Mouse (Mus musculus): ENCODE measurements around the gene Dnajc1. TPM values are rescaled to one million over a fixed set of nuclear protein-coding genes. Genes with fewer than 3 reads are reported as not detected.

Gene Dnajc1
- total RNA-seq, 1 experiment from 2014 or later, result 33.9 TPM

- no peak for DNase-seq
Measured at GRCm38 (mm10) chr2:18300949-18301348, 91.7 kb downstream of the Dnajc1 start.

DNA sequence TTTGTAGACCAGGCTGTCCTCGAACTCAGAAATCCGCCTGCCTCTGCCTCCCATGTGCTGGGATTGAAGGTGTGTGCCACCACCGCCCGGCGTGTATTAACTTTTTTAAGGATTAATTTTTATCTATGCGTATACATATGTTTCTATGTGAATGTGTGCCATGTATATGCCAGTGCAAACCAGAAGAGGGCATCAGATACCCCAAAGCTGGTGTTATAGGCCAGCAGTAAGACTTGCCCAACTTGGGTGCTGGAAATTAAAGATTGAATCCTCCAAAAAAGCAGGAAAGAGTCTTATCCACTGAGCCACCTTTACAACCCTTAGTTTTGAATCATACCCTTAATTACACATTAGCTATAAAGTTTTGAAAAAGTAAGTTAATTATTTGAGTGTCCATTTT lies 107.5 kb downstream of the Dnajc1 start:
- no peak for DNase-seq

DNA sequence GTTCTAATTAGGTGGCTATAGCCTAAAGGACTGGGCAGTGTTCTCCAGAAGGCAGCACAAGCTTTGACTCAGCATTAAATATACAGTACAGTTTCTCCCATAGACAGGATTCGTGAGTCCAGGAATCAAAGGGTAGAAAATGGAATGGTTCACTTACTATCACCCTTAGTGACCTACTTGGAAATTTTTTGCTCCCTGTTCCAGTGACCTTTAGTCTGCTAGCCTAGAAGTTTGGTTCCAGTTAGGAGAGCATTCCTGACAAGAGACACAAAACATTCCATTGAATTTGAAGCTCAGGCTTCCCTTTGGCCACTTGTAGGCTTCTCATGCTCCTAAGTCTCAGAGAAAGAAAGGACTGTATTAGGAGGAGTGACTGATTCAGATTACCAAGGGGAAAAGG lies 126.9 kb downstream of the Dnajc1 start:
- no peak for DNase-seq

GRCm38 (mm10) chr2:18264579-18264978 lies 128.1 kb downstream of the Dnajc1 start:
- no peak for DNase-seq

DNA sequence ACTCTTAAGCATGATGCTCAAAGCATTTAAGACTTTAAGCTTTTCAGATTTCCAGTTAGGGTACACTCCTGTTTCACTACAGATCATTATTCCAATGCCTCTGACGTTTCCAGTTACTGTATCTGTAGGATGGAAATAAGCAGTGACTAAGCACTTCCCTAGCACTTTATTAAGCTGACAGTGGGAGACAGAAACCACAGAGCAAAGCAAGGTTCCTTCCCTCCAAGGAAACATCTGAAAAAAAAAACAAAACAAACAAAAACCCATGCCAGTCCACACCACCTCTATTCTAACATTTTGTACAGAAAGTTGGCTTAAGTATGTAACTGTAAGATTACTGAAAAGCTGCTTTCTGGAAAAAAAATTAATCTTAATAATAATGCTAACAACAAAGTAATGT lies 130.3 kb downstream of the Dnajc1 start:
- no peak for DNase-seq

DNA sequence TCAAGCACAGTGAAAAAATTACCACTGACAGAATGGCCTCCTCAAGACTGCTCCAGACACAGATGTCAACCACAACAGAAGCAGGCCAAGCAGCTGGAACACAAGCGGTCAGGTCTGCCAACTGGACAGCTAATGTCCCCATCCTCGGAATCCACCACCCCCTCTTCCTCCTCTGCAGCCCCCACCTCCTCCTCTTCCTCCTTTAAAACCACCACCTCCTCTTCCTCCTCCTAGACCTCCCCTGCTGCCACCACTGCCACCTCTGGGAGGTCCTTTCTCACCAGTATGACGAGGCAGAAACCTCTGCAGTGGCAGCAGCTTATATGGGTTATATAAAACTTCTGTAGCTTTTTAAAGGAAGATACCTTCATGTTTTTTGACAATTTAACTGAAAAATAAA lies 143.4 kb downstream of the Dnajc1 start:
- DNase-seq, result no peak

DNA sequence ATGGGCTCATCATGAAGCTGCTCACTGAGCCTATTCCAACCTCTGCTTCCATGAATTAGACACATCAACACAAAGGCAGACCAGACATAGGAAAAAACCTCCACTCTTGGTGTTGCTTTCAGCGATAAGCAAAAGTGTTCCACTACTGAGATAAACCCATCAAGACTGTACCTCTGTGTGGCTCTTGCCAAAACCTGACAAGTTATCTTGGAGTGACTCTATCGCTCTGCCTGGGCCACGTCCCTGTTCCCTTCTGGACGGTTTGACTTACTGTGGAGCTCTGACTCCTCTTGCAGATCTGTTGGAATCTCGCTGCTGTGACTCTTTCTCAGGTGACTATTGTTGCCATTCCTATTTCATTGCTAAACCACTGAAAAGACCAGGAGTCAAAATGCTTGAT lies 157.1 kb downstream of the Dnajc1 start:
- DNase-seq, result no peak

DNA sequence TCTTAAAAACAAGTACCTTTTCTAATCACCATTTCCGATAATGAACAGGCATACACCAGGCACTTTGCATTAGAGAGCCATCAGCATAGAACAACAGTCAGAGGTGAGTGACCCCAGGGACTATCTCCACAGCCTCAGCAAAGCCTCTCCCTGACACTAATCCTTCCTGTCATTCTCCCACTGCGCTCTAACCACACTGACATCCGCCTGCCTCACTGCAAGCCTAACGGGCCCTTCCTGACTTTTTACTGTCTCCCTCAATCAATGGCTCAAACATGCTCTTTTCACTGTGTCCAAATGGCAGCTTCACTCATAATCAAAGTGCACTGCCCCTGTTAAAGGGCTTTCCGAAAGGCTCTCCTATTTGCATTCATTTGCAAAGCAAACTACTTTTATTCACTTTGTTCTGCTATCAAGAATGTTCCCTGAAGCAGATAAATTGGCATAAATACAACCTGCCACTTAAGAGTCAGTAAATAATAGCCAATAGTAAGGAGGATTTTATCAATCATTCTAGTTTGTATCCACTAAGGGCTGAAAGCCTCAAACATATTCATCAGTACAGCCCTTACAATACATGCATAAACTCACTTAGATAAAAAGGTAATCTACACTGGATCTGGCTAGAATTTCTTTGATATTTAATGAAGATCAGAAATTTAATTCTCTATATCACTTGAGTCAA lies 159.6 kb downstream of the Dnajc1 start:
- no peak for DNase-seq

DNA sequence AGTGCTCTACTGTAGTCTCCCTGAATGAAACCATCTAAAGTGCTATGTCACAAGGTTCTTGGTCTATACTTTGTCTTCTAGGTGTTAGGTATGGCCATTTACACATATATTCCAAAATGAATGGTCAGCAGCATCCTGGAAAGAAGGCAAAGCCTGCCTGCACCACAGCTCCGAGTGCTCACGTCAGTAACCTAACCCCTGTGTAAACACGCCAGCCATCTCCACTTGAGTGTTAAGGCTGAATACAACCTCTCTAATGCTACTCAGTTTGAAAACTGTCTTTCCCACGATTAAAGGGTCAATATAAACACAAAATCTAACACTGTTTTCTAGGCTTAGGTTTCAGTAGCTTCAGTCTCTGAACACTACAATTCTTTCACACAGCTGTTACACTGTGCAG lies 161.5 kb downstream of the Dnajc1 start:
- DNase-seq, result no peak

GRCm38 (mm10) chr2:18229279-18229678 lies 163.4 kb downstream of the Dnajc1 start:
- DNase-seq, result no peak

- no peak for DNase-seq
Measured at GRCm38 (mm10) chr2:18228486-18229062, 164.1 kb downstream of the Dnajc1 start.

DNA sequence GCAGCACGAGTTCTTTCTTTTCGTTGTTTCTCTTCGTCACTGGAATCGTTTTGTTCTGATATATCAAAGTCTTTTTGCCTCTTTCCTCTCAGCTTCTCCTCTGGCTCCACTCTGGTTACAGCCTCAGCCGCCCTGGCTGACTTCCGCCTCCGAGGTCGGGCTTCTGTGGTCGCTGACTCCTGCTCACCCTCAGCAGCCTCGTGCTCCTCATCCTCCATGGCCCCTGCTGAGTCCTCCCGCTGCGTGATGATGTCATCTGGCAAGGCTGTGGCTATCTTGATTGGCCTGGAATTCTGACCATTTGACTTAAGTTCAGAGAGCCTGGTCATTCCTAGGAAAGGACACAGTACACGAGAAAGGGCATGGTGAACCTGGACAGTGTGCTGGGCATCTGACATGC lies 173.1 kb downstream of the Dnajc1 start:
- no peak for DNase-seq

- no peak for DNase-seq
Measured at GRCm38 (mm10) chr2:18219136-18219535, 173.5 kb downstream of the Dnajc1 start.

DNA sequence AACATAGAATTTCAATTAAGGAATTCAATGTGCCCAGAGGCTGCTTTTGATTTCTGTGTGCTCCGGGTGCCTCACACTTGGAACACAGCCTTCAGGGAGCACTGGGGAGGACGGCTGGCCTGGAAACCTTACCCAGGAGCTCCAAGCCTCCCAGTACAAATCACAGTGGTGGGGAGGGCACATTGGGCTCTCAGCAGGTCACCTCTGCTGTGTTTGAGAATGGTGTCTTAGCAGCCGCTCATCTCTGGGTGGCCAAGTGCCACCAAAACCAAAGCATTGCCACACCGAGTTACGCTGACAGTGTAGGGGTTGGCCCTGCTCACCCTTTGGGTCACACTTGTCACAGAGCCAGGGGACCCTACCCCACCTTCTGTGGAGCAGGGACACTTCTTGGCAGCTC lies 174.1 kb downstream of the Dnajc1 start:
- DNase-seq, result no peak

GRCm38 (mm10) chr2:18217867-18218266 lies 174.8 kb downstream of the Dnajc1 start:
- peak; percentile 12 for DNase-seq

DNA sequence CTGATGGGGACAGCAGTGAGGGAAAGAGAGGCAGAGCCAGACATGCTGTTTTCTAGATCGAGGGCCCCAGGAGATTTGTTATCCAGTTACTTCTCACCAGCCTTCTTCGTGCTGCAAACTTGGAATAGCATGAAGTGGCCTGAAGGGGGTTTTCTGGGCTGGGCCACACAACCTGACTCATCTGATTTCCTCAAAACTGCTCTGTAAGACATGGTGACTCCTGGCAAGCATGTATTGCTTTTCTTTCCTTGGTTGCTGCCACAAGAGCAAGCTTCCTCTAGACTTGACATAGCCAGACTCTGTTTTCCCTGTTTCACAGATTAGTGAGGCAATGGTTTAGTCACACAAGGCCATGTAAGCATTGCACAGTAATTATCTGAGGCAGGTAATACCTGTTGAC lies 178.6 kb downstream of the Dnajc1 start:
- DNase-seq, result no peak

GRCm38 (mm10) chr2:18209948-18210347 lies 182.7 kb downstream of the Dnajc1 start:
- DNase-seq, result no peak

GRCm38 (mm10) chr2:18209211-18209823 lies 183.3 kb downstream of the Dnajc1 start:
- DNase-seq, result no peak

DNA sequence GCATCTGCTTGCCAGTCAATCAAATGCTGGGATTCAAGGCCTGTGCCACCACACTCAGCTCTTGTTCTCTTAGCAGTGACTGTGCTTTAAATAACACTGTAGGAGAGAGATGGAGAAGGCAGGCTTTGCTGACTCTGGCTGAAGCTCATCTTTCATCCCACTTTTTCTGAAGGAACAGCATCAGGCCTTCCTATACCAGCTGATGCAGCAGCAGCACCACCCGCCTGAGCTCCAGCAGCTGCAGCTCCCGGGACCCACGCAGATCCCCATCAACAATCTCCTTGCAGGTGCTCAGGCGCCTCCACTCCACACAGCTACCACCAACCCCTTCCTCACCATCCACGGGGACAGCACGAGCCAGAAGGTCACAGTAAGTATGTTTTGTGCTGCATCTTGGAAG lies 184.1 kb downstream of the Dnajc1 start:
- no peak for DNase-seq

DNA sequence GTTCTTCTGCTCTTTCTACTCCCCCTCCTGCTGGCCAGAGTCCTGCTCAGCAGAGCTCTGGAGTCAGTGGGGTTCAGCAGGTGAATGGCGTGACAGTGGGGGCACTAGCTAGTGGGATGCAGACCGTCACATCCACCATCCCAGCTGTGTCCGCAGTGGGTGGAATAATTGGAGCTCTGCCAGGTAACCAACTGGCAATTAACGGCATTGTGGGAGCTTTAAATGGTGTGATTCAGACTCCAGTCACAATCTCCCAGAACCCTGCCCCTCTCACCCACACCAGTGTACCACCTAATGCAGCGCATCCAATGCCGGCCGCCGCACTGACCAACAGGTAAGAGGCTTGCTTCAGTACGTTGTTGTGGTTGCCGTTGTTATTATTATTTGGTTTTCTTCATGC lies 185.8 kb downstream of the Dnajc1 start:
- DNase-seq, result no peak

GRCm38 (mm10) chr2:18205118-18205517 lies 187.5 kb downstream of the Dnajc1 start:
- peak; percentile 60 for DNase-seq

DNA sequence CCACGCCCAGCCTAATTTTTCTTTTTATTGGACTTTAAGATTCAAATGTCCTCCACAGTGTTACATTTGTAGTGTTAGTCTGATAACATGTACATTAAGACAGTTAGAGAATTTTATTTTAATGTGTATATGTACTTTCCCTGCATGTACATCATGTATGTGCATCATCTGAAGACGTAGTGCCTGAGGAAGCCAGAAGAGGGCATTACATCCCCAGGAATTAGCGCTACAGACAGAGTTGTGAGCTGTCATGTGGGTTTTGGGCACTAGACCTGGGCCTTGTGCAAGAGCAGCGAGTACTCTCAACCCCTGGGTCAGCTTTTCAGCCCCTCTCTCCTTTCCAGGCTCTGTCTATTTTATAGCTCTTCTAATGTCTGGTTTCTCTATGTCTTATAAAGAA lies 189.7 kb downstream of the Dnajc1 start:
- no peak for DNase-seq

DNA sequence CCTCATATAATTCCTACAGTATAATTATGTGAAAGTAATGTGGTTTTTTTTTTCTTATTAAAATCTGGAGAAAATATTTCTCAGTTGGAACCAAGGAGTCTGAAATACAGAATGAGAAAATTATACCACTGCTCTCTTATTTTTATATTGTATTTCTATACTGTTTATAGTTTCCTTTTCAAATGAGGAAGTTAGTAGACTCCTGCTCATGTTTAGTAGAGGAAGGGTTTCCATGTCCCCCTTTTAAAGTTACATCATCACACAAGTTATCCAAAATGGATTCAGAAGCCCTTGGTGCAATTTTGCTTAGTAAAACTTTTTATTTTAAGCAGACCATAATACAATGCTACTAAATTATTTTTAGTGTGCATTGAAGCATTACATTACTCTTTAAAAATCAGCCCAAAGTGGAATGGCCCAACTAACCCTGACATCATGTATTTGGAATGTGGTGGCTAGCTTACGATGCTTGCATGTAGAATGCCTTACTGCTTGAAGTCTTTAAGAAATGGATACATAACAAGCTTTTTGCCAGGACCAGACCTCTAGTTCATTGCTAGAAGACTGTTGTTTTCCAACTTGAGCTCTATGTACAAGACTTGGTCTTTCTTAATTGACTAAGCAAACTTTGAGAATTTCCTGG lies 190.7 kb downstream of the Dnajc1 start:
- DNase-seq, result no peak
